Mouse (Mus musculus): ENCODE measurements around the gene Irak1. TPM values are rescaled to one million over a fixed set of nuclear protein-coding genes. Genes with fewer than 3 reads are reported as not detected.

Irak1 gene
- polyA plus RNA-seq, 2 experiments, result 15.5 to 19.9 TPM

GRCm38 (mm10) chrX:74030000-74030399 is 6.3 kb upstream of the Irak1 start:
- H3K4me3 ChIP-seq (ENCODE audit: insufficient read depth in 1 of 2, low read depth in 2 of 2, low read length in 2 of 2), result no peak overlapping the region
- no peaks in the 10 kb centered on the region for H3K27me3 ChIP-seq (ENCODE audit: control insufficient read depth, insufficient read depth, low read length)
- ATAC-seq (ENCODE audit: insufficient read depth), result no peak
- H3K27ac ChIP-seq, result no peak overlapping the region
- no peaks in the 10 kb centered on the region; the same call in 1 of the 2 replicates for H3K36me3 ChIP-seq (replicated peaks; ENCODE audit: control insufficient read depth, insufficient read depth, low read depth)
- no peak overlapping the region for H3K4me2 ChIP-seq (ENCODE audit: low read depth)
- DNase-seq (ENCODE audit: low read depth in 3 of 3, low spot score in 3 of 3), result no peak
- no peak overlapping the region for H3K9ac ChIP-seq (replicated peaks)
- H3K9me3 ChIP-seq (ENCODE audit: control insufficient read depth, low read length), result no peaks in the 10 kb centered on the region
- TF ChIP-seq CTCF (IDR thresholded peaks at IDR 0.05; ENCODE audit: low read depth) (no peak), EP300 (IDR thresholded peaks at IDR 0.05; ENCODE audit: low read depth) (no peak)
- H3K4me1 ChIP-seq (replicated peaks; ENCODE audit: control insufficient read depth in 2 of 2, insufficient read depth in 2 of 2, low read length in 1 of 2), result no peaks in the 10 kb centered on the region
- WGBS (ENCODE audit: insufficient replicate concordance), result 68% methylated on average over 1 of the region's 1 CpGs

DNA sequence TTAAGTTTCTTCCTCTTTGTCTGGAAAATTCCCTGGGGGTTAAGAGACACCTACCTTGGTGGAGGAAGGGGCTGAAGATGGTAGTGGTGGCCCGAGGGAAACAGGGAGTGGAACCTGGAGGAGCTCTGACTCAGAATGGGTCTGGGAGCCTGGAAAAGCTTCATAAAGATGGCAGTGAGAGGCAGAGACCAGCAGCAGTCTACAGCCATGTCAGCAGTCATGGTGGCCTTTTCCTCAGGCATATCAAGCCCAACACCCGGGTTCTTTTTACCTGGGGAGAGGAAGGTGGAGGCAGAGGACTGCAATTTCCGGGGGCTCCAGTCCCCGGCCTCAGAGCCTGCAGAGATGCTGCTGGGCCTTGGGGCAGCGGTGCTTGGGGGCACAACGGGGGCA is 927 bp downstream of the Irak1 start:
- ATAC-seq (ENCODE audit: insufficient read depth), result no peak

DNA sequence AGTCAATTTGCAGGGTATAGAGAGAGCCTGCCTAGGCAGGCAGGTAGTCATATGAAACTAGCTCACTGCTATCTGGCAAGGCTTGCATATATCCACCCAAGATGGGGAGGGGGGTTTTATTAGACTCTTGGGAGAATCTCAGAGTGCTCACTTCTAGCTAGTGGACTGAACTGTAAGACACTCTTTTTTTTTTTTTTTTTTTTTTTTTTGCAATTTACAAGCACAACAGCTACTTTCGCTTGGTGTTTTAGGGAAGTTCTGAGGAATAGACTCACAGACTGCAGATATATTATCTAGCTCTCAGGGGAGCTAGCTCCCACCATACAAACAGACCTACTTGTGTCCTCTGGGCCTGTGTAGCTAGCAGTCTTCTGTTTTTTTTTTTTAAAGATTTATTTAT is 9.1 kb downstream of the Irak1 start:
- DNase-seq (ENCODE audit: low read depth in 3 of 3, low spot score in 3 of 3) (no peak), ATAC-seq (ENCODE audit: insufficient read depth) (no peak)
- H3K27me3 ChIP-seq (ENCODE audit: control insufficient read depth, insufficient read depth, low read length), result no peaks in the 10 kb centered on the region
- TF ChIP-seq CTCF (IDR thresholded peaks at IDR 0.05; ENCODE audit: low read depth), result no peak
- TF ChIP-seq EP300 (IDR thresholded peaks at IDR 0.05; ENCODE audit: low read depth), result no peak
- H3K4me3 ChIP-seq (ENCODE audit: insufficient read depth in 1 of 2, low read depth in 2 of 2, low read length in 2 of 2), result no peak overlapping the region
- no peaks in the 10 kb centered on the region for H3K9me3 ChIP-seq (ENCODE audit: control insufficient read depth, low read length)
- H3K27ac ChIP-seq, result no peak overlapping the region
- WGBS (ENCODE audit: insufficient replicate concordance), result 94% methylated on average over 1 of the region's 1 CpGs
- H3K9ac ChIP-seq (replicated peaks), result no peak overlapping the region
- H3K4me2 ChIP-seq (ENCODE audit: low read depth), result no peak overlapping the region
- no peaks in the 10 kb centered on the region for H3K4me1 ChIP-seq (replicated peaks; ENCODE audit: control insufficient read depth in 2 of 2, insufficient read depth in 2 of 2, low read length in 1 of 2)
- H3K36me3 ChIP-seq (replicated peaks; ENCODE audit: control insufficient read depth, insufficient read depth, low read depth), result no peaks in the 10 kb centered on the region

More for the DNA sequence above, 927 bp downstream of the Irak1 start:
- peaks cover 0 to 15% of the 10 kb centered on the region in 2 experiments; a peak in 2 of 4 replicates for H3K4me1 ChIP-seq (replicated peaks; ENCODE audit: control insufficient read depth in 2 of 2, insufficient read depth in 2 of 2, low read length in 1 of 2)
- peak overlapping the region; percentile 74 for H3K4me2 ChIP-seq (ENCODE audit: low read depth)
- DNase-seq (ENCODE audit: low read depth in 3 of 3, low spot score in 3 of 3), result no peak
- H3K36me3 ChIP-seq (replicated peaks; ENCODE audit: control insufficient read depth, insufficient read depth, low read depth), result no peaks in the 10 kb centered on the region
- no peaks in the 10 kb centered on the region for H3K27me3 ChIP-seq (ENCODE audit: control insufficient read depth, insufficient read depth, low read length)
- peak overlapping the region; percentile 85 for H3K9ac ChIP-seq (replicated peaks)
- peak overlapping the region; percentile 72 to 84 for H3K4me3 ChIP-seq (ENCODE audit: insufficient read depth in 1 of 2, low read depth in 2 of 2, low read length in 2 of 2)
- H3K27ac ChIP-seq, result peak overlapping the region; percentile 50
- TF ChIP-seq EP300 (IDR thresholded peaks at IDR 0.05; ENCODE audit: low read depth) (no peak), CTCF (IDR thresholded peaks at IDR 0.05; ENCODE audit: low read depth) (no peak)
- 20% methylated on average over 6 of the region's 6 CpGs for WGBS (ENCODE audit: insufficient replicate concordance)
- no peaks in the 10 kb centered on the region for H3K9me3 ChIP-seq (ENCODE audit: control insufficient read depth, low read length)

DNA sequence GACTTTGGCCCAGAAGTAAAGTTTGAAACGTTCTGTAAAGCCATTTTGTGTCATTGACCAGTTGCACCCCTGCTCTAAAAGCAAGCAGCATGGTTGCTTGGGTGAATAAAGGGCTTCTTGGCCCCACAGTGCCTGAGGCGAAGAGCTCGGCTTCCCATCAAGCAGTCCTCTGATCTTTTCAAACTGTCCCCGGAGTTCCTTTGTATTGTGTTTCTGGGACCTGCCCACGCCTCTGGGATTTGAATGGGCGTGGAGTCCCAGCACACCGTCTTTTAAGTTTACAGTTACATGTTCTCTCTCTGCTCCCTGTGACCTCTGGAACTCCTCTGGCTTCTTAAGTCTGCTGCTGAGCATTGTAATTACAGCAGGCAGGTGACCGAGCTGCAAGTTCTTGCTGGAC is 15.7 kb downstream of the Irak1 start:
- DNase-seq (ENCODE audit: low read depth in 3 of 3, low spot score in 3 of 3) (no peak), ATAC-seq (ENCODE audit: insufficient read depth) (no peak)
- Histone ChIP-seq H3K9ac (replicated peaks) (no peak overlapping the region), H3K27ac (no peak overlapping the region), H3K9me3 (ENCODE audit: control insufficient read depth, low read length) (no peaks in the 10 kb centered on the region), H3K36me3 (replicated peaks; ENCODE audit: control insufficient read depth, insufficient read depth, low read depth) (no peaks in the 10 kb centered on the region), H3K27me3 (ENCODE audit: control insufficient read depth, insufficient read depth, low read length) (no peaks in the 10 kb centered on the region), H3K4me3 (ENCODE audit: insufficient read depth in 1 of 2, low read depth in 2 of 2, low read length in 2 of 2) (no peak overlapping the region), H3K4me1 (replicated peaks; ENCODE audit: control insufficient read depth in 2 of 2, insufficient read depth in 2 of 2, low read length in 1 of 2) (no peaks in the 10 kb centered on the region), H3K4me2 (ENCODE audit: low read depth) (no peak overlapping the region)
- TF ChIP-seq CTCF (IDR thresholded peaks at IDR 0.05; ENCODE audit: low read depth) (no peak), EP300 (IDR thresholded peaks at IDR 0.05; ENCODE audit: low read depth) (no peak)
- 67% methylated on average over 8 of the region's 8 CpGs for WGBS (ENCODE audit: insufficient replicate concordance)

DNA sequence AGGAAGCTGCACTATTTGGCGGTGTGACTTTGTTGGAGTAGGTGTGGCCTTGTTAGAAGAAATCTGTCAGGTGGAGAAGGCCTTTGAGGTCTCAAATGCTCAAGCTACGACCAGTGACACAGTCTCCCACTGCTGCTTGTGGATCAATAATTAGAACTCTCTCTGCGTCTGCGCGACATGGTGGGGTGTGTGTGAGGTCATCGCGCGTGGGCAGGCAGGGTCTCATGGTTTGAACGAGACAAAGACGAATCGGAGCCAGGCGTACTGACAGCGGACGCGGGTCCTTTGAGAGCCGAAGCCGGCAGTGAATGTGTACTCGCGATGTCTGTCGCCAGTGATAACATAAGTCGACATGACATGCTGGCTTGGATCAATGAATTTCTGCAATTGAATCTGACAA is 17.3 kb downstream of the Irak1 start:
- Histone ChIP-seq H3K27me3 (ENCODE audit: control insufficient read depth, insufficient read depth, low read length) (no peaks in the 10 kb centered on the region), H3K27ac (no peak overlapping the region), H3K4me2 (ENCODE audit: low read depth) (no peak overlapping the region), H3K4me1 (replicated peaks; ENCODE audit: control insufficient read depth in 2 of 2, insufficient read depth in 2 of 2, low read length in 1 of 2) (no peaks in the 10 kb centered on the region), H3K9ac (replicated peaks) (no peak overlapping the region), H3K4me3 (ENCODE audit: insufficient read depth in 1 of 2, low read depth in 2 of 2, low read length in 2 of 2) (no peak overlapping the region), H3K36me3 (replicated peaks; ENCODE audit: control insufficient read depth, insufficient read depth, low read depth) (no peaks in the 10 kb centered on the region), H3K9me3 (ENCODE audit: control insufficient read depth, low read length) (no peaks in the 10 kb centered on the region)
- DNase-seq (ENCODE audit: low read depth in 3 of 3, low spot score in 3 of 3), result no peak
- WGBS (ENCODE audit: insufficient replicate concordance), result 75% methylated on average over 21 of the region's 21 CpGs
- TF ChIP-seq EP300 (IDR thresholded peaks at IDR 0.05; ENCODE audit: low read depth) (no peak), CTCF (IDR thresholded peaks at IDR 0.05; ENCODE audit: low read depth) (no peak)
- ATAC-seq (ENCODE audit: insufficient read depth), result no peak

All from liver, embryonic 14.5 days (tissue).